Mouse (Mus musculus): ENCODE measurements around the gene Dnah1. TPM values are rescaled to one million over a fixed set of nuclear protein-coding genes. Genes with fewer than 3 reads are reported as not detected.
A peak's percentile ranks its signal among the peaks of the same experiment; 100 is the strongest.

Dnah1 gene
- polyA plus RNA-seq, 1 experiment = 2.9 TPM

DNA sequence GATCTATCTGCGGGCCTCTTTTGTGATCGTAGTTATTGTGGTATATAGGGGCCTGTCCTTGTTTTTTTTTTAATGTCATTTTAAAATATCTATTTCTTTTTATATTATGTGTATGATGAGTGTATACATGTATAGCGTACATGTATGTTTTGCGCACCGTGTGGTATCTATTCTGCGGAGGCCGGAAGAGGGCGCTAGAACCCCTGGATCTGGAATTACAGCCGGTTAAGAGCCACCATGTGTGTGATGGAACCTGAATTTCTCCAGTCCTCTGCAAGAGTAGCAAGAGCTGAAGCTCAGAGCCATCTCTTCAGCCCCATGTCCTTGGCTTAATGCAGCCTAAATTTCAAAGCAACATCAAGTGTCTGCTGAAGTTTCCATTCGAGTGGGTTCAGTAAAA is 1.2 kb upstream of the Dnah1 start:
- TF ChIP-seq CTCF (IDR thresholded peaks at IDR 0.05; ENCODE audit: low read depth, low read length) (peak; percentile 68), POLR2A (IDR thresholded peaks at IDR 0.05; ENCODE audit: insufficient read depth, low read length) (no peak)
- no peaks in the 10 kb centered on the region for H3K36me3 ChIP-seq (ENCODE audit: control insufficient read depth, insufficient read depth, low read length, poor library complexity, severe bottlenecking)
- no peak overlapping the region for H3K9ac ChIP-seq (ENCODE audit: low read depth, poor library complexity, severe bottlenecking)
- H3K4me3 ChIP-seq (ENCODE audit: low read depth, low read length) = no peak overlapping the region
- no peak overlapping the region for H3K27ac ChIP-seq (ENCODE audit: insufficient read depth, low read length)
- no peaks in the 10 kb centered on the region for H3K27me3 ChIP-seq (ENCODE audit: control insufficient read depth, insufficient read depth, low read length, poor library complexity, severe bottlenecking)
- no peaks in the 10 kb centered on the region for H3K4me1 ChIP-seq (ENCODE audit: control insufficient read depth, insufficient read depth, low read length)
- H3K9me3 ChIP-seq (replicated peaks; ENCODE audit: control insufficient read depth, insufficient read depth, low read length, poor library complexity, severe bottlenecking) = no peaks in the 10 kb centered on the region

DNA sequence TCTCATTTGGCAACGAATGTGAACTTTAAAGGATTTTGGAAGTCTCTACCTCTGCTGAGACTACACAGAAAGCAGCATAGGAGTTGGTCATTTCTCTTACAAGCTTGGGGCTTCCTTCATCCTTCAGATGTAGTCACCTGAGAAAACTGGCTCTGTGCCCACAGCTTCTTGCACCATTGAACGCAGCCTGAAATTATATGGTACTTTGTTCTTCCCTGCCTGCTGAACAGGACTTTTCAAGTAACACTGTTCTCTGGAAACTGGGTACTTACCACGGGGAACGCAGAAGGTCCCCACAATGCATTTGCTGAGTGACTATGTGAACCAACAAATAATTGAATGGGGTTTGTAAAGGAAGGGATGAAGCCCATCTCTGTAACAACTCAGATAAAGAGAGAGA is 507 bp downstream of the Dnah1 start:
- Histone ChIP-seq H3K36me3 (ENCODE audit: control insufficient read depth, insufficient read depth, low read length, poor library complexity, severe bottlenecking) (no peaks in the 10 kb centered on the region), H3K27ac (ENCODE audit: insufficient read depth, low read length) (no peak overlapping the region), H3K27me3 (ENCODE audit: control insufficient read depth, insufficient read depth, low read length, poor library complexity, severe bottlenecking) (no peaks in the 10 kb centered on the region), H3K9ac (ENCODE audit: low read depth, poor library complexity, severe bottlenecking) (no peak overlapping the region), H3K4me1 (ENCODE audit: control insufficient read depth, insufficient read depth, low read length) (no peaks in the 10 kb centered on the region), H3K4me3 (ENCODE audit: low read depth, low read length) (peak overlapping the region; percentile 54; the same call in 1 of the 2 replicates), H3K9me3 (replicated peaks; ENCODE audit: control insufficient read depth, insufficient read depth, low read length, poor library complexity, severe bottlenecking) (no peaks in the 10 kb centered on the region)
- TF ChIP-seq CTCF (IDR thresholded peaks at IDR 0.05; ENCODE audit: low read depth, low read length) = no peak
- no peak for TF ChIP-seq POLR2A (IDR thresholded peaks at IDR 0.05; ENCODE audit: insufficient read depth, low read length)
- TF ChIP-seq EP300 (IDR thresholded peaks at IDR 0.05; ENCODE audit: insufficient read depth, low read depth, low read length) = no peak

DNA sequence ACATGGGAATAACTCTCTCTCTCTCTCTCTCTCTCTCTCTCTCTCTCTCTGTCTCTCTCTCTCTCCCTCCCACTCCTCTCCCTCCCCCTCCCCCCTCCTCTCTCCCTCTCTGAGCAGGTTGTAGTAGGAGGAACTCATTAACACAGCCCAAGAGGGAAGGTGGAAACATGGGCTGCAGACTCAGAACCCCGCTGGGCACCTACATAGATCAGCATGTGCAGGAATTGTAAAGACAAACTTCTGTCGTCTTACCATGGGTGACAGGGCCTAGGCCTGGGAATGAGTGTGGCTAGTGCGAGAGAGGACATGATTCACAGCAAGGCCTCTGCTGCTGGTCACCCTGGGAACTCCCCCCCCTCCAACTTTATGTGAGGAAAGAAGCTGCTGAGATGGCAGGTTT is 1.5 kb downstream of the Dnah1 start:
- H3K36me3 ChIP-seq (ENCODE audit: control insufficient read depth, insufficient read depth, low read length, poor library complexity, severe bottlenecking) = no peaks in the 10 kb centered on the region
- H3K27me3 ChIP-seq (ENCODE audit: control insufficient read depth, insufficient read depth, low read length, poor library complexity, severe bottlenecking) = no peaks in the 10 kb centered on the region
- TF ChIP-seq CTCF (IDR thresholded peaks at IDR 0.05; ENCODE audit: low read depth, low read length) = no peak
- no peak for TF ChIP-seq POLR2A (IDR thresholded peaks at IDR 0.05; ENCODE audit: insufficient read depth, low read length)
- no peak for TF ChIP-seq EP300 (IDR thresholded peaks at IDR 0.05; ENCODE audit: insufficient read depth, low read depth, low read length)

DNA sequence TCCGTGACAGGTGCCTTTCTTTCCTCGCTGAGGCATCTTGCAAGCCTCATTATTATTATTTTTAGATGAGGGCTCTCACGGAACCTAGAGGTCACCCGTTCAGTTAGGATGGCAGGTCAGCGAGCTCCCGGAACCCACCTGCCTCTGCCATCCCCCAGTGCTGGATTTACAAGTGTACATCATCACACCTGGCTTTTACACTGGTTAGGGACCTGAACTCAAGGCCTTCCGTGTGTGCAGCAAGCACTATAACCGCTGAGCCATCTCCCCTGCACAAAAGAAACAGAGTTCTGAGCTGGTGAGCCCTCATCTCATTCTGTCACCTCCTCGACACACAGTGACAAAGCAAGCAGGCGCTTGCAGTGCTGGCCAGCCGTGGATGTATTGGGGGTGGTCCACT is 2.5 kb downstream of the Dnah1 start:
- Histone ChIP-seq H3K27me3 (ENCODE audit: control insufficient read depth, insufficient read depth, low read length, poor library complexity, severe bottlenecking) (no peaks in the 10 kb centered on the region), H3K9me3 (replicated peaks; ENCODE audit: control insufficient read depth, insufficient read depth, low read length, poor library complexity, severe bottlenecking) (no peaks in the 10 kb centered on the region)
- TF ChIP-seq POLR2A (IDR thresholded peaks at IDR 0.05; ENCODE audit: insufficient read depth, low read length) = no peak
- TF ChIP-seq EP300 (IDR thresholded peaks at IDR 0.05; ENCODE audit: insufficient read depth, low read depth, low read length) = no peak
- TF ChIP-seq CTCF (IDR thresholded peaks at IDR 0.05; ENCODE audit: low read depth, low read length) = no peak

More for the DNA sequence above, 1.5 kb downstream of the Dnah1 start:
- Histone ChIP-seq H3K4me3 (ENCODE audit: low read depth, low read length) (no peak overlapping the region), H3K9ac (ENCODE audit: low read depth, poor library complexity, severe bottlenecking) (no peak overlapping the region), H3K4me1 (ENCODE audit: control insufficient read depth, insufficient read depth, low read length) (no peaks in the 10 kb centered on the region), H3K9me3 (replicated peaks; ENCODE audit: control insufficient read depth, insufficient read depth, low read length, poor library complexity, severe bottlenecking) (no peaks in the 10 kb centered on the region), H3K27ac (ENCODE audit: insufficient read depth, low read length) (no peak overlapping the region)

DNA sequence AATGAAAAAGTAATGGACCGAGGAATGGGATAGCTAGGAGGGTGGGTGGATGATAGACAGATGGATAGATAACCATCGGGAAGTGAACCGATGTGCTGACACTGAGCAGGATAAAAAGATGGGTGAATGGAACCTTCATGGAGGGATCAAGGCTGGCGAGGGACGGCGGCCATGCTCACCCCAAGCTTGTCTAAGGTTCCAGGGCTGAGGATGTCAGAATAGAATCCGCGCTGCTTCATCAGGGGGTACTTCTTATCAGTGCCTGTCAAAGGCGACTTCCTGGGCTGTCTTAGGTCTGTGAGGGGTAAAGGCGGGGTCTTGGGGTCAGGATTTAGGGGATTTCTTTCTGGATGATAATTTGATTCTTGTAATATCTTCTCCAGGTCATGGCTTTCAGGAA is 4.2 kb downstream of the Dnah1 start:
- Histone ChIP-seq H3K9me3 (replicated peaks; ENCODE audit: control insufficient read depth, insufficient read depth, low read length, poor library complexity, severe bottlenecking) (no peaks in the 10 kb centered on the region), H3K27me3 (ENCODE audit: control insufficient read depth, insufficient read depth, low read length, poor library complexity, severe bottlenecking) (no peaks in the 10 kb centered on the region)

More for the DNA sequence above, 2.5 kb downstream of the Dnah1 start:
- H3K36me3 ChIP-seq (ENCODE audit: control insufficient read depth, insufficient read depth, low read length, poor library complexity, severe bottlenecking) = no peaks in the 10 kb centered on the region
- no peak overlapping the region for H3K9ac ChIP-seq (ENCODE audit: low read depth, poor library complexity, severe bottlenecking)
- H3K4me3 ChIP-seq (ENCODE audit: low read depth, low read length) = no peak overlapping the region
- no peaks in the 10 kb centered on the region for H3K4me1 ChIP-seq (ENCODE audit: control insufficient read depth, insufficient read depth, low read length)
- no peak overlapping the region for H3K27ac ChIP-seq (ENCODE audit: insufficient read depth, low read length)

DNA sequence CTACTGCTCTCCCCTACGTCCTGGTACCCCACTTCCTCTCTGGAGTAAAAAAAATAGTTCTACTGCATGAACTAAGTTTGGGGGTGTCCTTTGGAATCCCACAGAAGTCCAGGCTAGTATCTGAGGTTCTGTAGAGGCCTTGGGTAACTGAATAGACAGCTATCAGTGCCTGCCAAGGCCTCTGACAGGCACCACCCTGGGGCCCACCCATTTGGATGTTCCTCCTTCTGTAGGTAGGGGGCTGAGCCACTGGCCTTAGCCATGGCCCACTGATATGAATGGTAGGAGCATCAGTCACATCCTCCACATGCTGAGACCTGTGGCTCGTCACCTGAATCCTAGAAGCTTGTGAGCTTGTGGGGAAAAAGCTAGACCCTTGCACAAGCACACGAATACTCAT is 5.9 kb downstream of the Dnah1 start:
- H3K27me3 ChIP-seq (ENCODE audit: control insufficient read depth, insufficient read depth, low read length, poor library complexity, severe bottlenecking) = no peaks in the 10 kb centered on the region
- H3K36me3 ChIP-seq (ENCODE audit: control insufficient read depth, insufficient read depth, low read length, poor library complexity, severe bottlenecking) = no peaks in the 10 kb centered on the region
- H3K4me1 ChIP-seq (ENCODE audit: control insufficient read depth, insufficient read depth, low read length) = no peaks in the 10 kb centered on the region
- no peak overlapping the region for H3K9ac ChIP-seq (ENCODE audit: low read depth, poor library complexity, severe bottlenecking)
- no peak overlapping the region for H3K4me3 ChIP-seq (ENCODE audit: low read depth, low read length)
- H3K27ac ChIP-seq (ENCODE audit: insufficient read depth, low read length) = no peak overlapping the region
- H3K9me3 ChIP-seq (replicated peaks; ENCODE audit: control insufficient read depth, insufficient read depth, low read length, poor library complexity, severe bottlenecking) = no peaks in the 10 kb centered on the region
- TF ChIP-seq CTCF (IDR thresholded peaks at IDR 0.05; ENCODE audit: low read depth, low read length) (no peak), POLR2A (IDR thresholded peaks at IDR 0.05; ENCODE audit: insufficient read depth, low read length) (no peak), EP300 (IDR thresholded peaks at IDR 0.05; ENCODE audit: insufficient read depth, low read depth, low read length) (no peak)

More for the DNA sequence above, 4.2 kb downstream of the Dnah1 start:
- Histone ChIP-seq H3K9ac (ENCODE audit: low read depth, poor library complexity, severe bottlenecking) (no peak overlapping the region), H3K36me3 (ENCODE audit: control insufficient read depth, insufficient read depth, low read length, poor library complexity, severe bottlenecking) (no peaks in the 10 kb centered on the region), H3K4me3 (ENCODE audit: low read depth, low read length) (no peak overlapping the region), H3K4me1 (ENCODE audit: control insufficient read depth, insufficient read depth, low read length) (no peaks in the 10 kb centered on the region), H3K27ac (ENCODE audit: insufficient read depth, low read length) (no peak overlapping the region)
- no peak for TF ChIP-seq CTCF (IDR thresholded peaks at IDR 0.05; ENCODE audit: low read depth, low read length)
- no peak for TF ChIP-seq EP300 (IDR thresholded peaks at IDR 0.05; ENCODE audit: insufficient read depth, low read depth, low read length)
- TF ChIP-seq POLR2A (IDR thresholded peaks at IDR 0.05; ENCODE audit: insufficient read depth, low read length) = no peak
